13 mouse cellular contexts compared by ENCODE assay signal in the genomic region with DNA sequence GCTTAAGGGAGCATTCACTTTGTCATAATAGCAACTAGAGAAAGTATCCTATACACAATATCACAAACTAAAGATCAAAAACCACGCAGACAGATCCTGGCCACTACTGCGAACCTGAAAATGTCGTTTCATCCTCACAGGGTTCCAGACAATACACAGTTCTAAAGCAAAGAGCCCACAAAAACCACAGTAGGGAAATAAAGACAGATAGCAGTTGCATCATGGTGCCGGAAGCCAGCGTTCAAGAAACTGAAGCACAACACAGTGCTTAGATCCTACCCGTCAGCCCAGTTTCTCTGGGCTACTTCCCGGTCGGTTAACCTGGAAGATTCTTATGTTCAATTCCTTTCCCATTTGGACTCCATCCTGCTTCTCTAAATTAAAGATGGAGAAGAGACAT.
DNase-seq lines count a peak whose midpoint lies in the region; ATAC-seq lines count a peak whose summit lies in the region.
"Had no signal": no experiment of that assay in that cellular context is flagged by ENCODE, and none has a peak within 500 bp of the region (broad histone marks: within the 10 kb centered on the region; RNA-seq: fewer than 3 reads in every experiment).

No protein-coding gene starts in this region.

- no peak overlapping the region for H3K27ac ChIP-seq in hindbrain, embryonic 12.5 days
- H3K27ac ChIP-seq: limb, embryonic 13.5 days had no signal

- no peaks in the 10 kb centered on the region for H3K36me3 ChIP-seq in hindbrain, embryonic 12.5 days
- H3K36me3 ChIP-seq: G1E; limb, embryonic 13.5 days had no signal

- peak; percentile 36; the same call in 1 of the 2 replicates for ATAC-seq in erythroblast, adult 5-6 weeks (replicated peaks; ENCODE audit: low FRiP score, poor library complexity, severe bottlenecking)
- peak; percentile 88 for ATAC-seq in megakaryocyte, adult 5-6 weeks (ENCODE audit: poor library complexity, severe bottlenecking)
- ATAC-seq in hindbrain, embryonic 12.5 days (ENCODE audit: low FRiP score) = no peak

- no peaks in the 10 kb centered on the region for H3K4me1 ChIP-seq in hindbrain, embryonic 12.5 days

- DNase-seq in CD8-positive naive resting alpha-beta T cell, adult 2 months (ENCODE audit: low read depth in 2 of 2, low spot score in 2 of 2) = peak; percentile 32 to 51
- DNase-seq in thymus, postnatal 14 days = peak; percentile 49
- no peak for DNase-seq in yolk sac, embryonic 10.5 days (ENCODE audit: low spot score)
- no peak for DNase-seq in gastrocnemius, postnatal 25 days
- DNase-seq: heart, adult 18-20 months; heart, postnatal 4 days; kidney, adult 9 months; spleen, adult 18-20 months had no signal

- no peak overlapping the region for H3K9ac ChIP-seq in hindbrain, embryonic 12.5 days
- H3K9ac ChIP-seq: limb, embryonic 13.5 days had no signal

- H3K9me3 ChIP-seq in hindbrain, embryonic 12.5 days (replicated peaks) = no peaks in the 10 kb centered on the region
- H3K9me3 ChIP-seq: G1E; limb, embryonic 13.5 days had no signal

- H3K27me3 ChIP-seq in hindbrain, embryonic 12.5 days = no peaks in the 10 kb centered on the region
- H3K27me3 ChIP-seq: limb, embryonic 13.5 days had no signal

- no peak overlapping the region for H3K4me3 ChIP-seq in hindbrain, embryonic 12.5 days
- H3K4me3 ChIP-seq: limb, embryonic 13.5 days had no signal

- WGBS in hindbrain, embryonic 12.5 days = 94% methylated on average over 8 of the region's 8 CpGs

- no peak overlapping the region for H3K4me2 ChIP-seq in hindbrain, embryonic 12.5 days (replicated peaks)
- H3K4me2 ChIP-seq: limb, embryonic 13.5 days had no signal

Comparison
In these comparisons a context has a peak if more than half of its experiments do, and no peak if none do; other contexts are left out.
1. DNase-seq: peak in CD8-positive naive resting alpha-beta T cell, adult 2 months (2 of 2) and thymus, postnatal 14 days (single experiment); none in yolk sac, embryonic 10.5 days (single experiment) and gastrocnemius, postnatal 25 days (single experiment).